Mouse (Mus musculus) midbrain, embryonic 14.5 days (tissue): ENCODE results near the gene Ankar. TPM values are rescaled to one million over a fixed set of nuclear protein-coding genes. Genes with fewer than 3 reads are reported as not detected.

ENCODE experiments used
- ATAC-seq: fragments of 200-750 bp; cut with Nextera tagmentation; 2 replicates; pipeline ENCODE4 v1.8.0; 2017; ENCODE audit warnings: moderate number of reproducible peaks, moderate library complexity; ENCODE audit not compliant: low FRiP score, low TSS enrichment
- DNase-seq: peaks from one replicate; pipeline ENCODE4 v3.0.0-alpha.2; 2015
- H3K27ac ChIP-seq: fragments of 300-500 bp; sonication (generic); replicated peaks from 2 replicates; pipeline ENCODE4 v1.5.1; 2014; ENCODE audit warnings: mild to moderate bottlenecking, low read depth, low read length, moderate library complexity
- H3K27me3 ChIP-seq: fragments of 300-500 bp; sonication (generic); 2 replicates; pipeline ENCODE4 v1.6.1; 2014; ENCODE audit warnings: low read length, control low read depth, mixed read lengths; ENCODE audit not compliant: control insufficient read depth, insufficient read depth
- H3K36me3 ChIP-seq: fragments of 300-500 bp; sonication (generic); 2 replicates; pipeline ENCODE4 v1.6.1; 2014; ENCODE audit warnings: low read length, control low read depth; ENCODE audit not compliant: control insufficient read depth, insufficient read depth
- H3K4me1 ChIP-seq: fragments of 300-500 bp; sonication (generic); 2 replicates; pipeline ENCODE4 v1.6.1; 2014; ENCODE audit warnings: mild to moderate bottlenecking, antibody characterized with exemption, low read length, control low read depth; ENCODE audit not compliant: control insufficient read depth, insufficient read depth
- H3K4me2 ChIP-seq: fragments of 300-500 bp; sonication (generic); 2 replicates; pipeline ENCODE4 v1.6.1; 2014; ENCODE audit warnings: mild to moderate bottlenecking, low read length, moderate library complexity
- H3K4me3 ChIP-seq: fragments of 300-500 bp; sonication (generic); replicated peaks from 2 replicates; pipeline ENCODE4 v1.5.1; 2014; ENCODE audit warnings: low read depth, low read length
- H3K9ac ChIP-seq: fragments of 300-500 bp; sonication (generic); replicated peaks from 2 replicates; pipeline ENCODE4 v1.6.1; 2014; ENCODE audit warnings: mild to moderate bottlenecking, low read length, moderate library complexity
- H3K9me3 ChIP-seq: fragments of 300-500 bp; sonication (generic); 2 replicates; pipeline ENCODE4 v1.6.1; 2016; ENCODE audit warnings: low read length, control low read depth, mixed read lengths; ENCODE audit not compliant: control insufficient read depth
- WGBS: fragments of 180-500 bp; shearing (Covaris S2); extraction: QIAGEN DNeasy Blood & Tissue Kit; methylation state at CpG from one replicate; pipeline ENCODE4 v1.1.7; 2014; 5-methylcytosine and 5-hydroxymethylcytosine counted together
- polyA plus RNA-seq: library from polyadenylated mRNA; unstranded; fragments of >200 nt; fragmentation: Nextera tagmentation; extraction: Ambion mirVana; gene quantifications from 2 replicates; pipeline ENCODE4 v1.2.1, GENCODE M21; 2014

Gene Ankar
- polyA plus RNA-seq, 1 experiment from 2014 or later, result not detected

DNA sequence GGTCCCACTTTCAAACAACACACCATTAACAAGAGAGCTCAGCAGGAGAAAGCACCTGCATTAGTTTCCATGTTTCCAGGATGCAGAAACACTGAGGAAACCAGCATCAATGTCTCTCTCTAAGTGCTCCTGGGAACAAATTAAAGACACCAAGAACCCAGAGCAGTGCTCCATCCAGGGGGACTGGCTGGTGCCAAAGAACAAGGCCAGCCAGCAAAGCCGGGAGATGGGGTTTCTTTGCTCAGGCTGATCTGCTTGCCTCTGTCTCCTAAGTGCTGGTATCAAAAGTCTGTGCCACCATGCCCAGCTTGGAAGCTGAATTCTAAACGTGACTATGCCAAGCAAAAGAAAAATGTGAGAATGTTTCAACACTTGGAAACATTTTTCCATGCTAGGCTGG is 16.0 kb upstream of the Ankar start:
- Histone ChIP-seq H3K36me3 (peaks cover 40% of the 10 kb centered on the region), H3K4me1 (peaks cover 13% of the 10 kb centered on the region), H3K4me2 (no peak overlapping the region), H3K9ac (no peak overlapping the region), H3K27ac (no peak overlapping the region), H3K9me3 (no peaks in the 10 kb centered on the region), H3K4me3 (no peak overlapping the region), H3K27me3 (no peaks in the 10 kb centered on the region)
- ATAC-seq (no peak), DNase-seq (no peak)
- 57% methylated on average over 2 of the region's 2 CpGs for WGBS

DNA sequence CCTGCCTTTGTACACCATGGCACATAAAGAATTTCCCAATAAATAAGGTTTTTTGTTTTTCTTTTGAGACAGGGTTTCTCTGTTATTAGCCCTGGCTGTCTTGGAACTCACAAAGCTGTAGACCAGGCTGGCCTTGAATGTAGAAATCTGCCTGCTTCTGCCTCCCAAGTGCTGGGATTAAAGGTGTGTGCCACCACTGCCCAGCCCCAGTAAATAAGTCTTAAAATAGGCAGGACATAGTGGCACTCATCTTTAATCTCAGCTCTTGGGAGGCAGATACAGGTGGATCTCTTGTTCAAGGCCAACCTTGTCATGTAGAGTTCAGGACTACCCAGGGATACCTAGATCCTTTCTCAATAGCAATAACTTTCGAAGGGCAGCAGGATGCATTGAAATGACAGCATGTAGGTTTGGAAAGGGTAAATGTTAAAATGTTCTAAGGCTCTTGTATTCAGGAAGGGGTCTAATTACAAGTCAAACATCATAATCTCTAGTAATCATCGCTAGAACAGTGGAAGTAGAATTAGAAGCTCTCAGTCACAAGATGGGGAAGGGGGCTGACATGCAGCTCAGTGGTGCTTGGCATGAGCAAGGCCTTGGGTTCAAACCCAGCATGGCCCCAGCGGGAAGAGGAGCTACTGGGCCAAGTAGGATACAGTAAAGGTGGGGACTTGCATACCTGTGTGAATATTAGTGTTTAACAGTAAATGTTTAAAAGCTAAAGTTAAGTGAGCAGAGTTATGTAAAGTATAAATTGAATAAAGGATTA is 15.4 kb upstream of the Ankar start:
- Histone ChIP-seq H3K27me3 (no peaks in the 10 kb centered on the region), H3K4me1 (peaks cover 13% of the 10 kb centered on the region), H3K4me3 (no peak overlapping the region), H3K4me2 (no peak overlapping the region), H3K9ac (no peak overlapping the region), H3K9me3 (no peaks in the 10 kb centered on the region), H3K27ac (no peak overlapping the region), H3K36me3 (peaks cover 40% of the 10 kb centered on the region)
- ATAC-seq (no peak), DNase-seq (no peak)
- WGBS, result 86% methylated on average over 3 of the region's 3 CpGs

DNA sequence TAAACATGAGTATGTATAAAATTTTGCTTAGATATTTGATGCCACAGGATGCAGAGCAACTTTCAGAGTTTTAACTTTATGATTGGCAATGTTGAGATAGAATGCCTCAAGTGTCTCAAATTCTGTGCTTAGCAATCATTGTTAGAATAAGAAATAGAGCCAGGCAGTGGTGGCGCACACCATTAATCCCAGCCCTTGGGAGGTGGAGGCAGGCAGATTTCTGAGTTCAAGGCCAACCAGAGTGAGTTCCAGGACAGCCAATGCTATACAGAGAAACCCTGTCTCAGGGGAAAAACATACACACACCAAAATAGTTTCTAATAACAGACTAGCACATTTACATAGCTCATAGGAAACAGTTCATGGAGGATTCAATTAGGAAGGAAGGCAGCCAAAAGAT is 14.7 kb upstream of the Ankar start:
- peaks cover 13% of the 10 kb centered on the region for H3K4me1 ChIP-seq
- H3K36me3 ChIP-seq, result peaks cover 38% of the 10 kb centered on the region
- H3K9me3 ChIP-seq, result no peaks in the 10 kb centered on the region
- no peak for ATAC-seq
- H3K9ac ChIP-seq, result no peak overlapping the region
- H3K4me3 ChIP-seq, result no peak overlapping the region
- DNase-seq, result no peak
- no peaks in the 10 kb centered on the region for H3K27me3 ChIP-seq
- no peak overlapping the region for H3K4me2 ChIP-seq
- 92% methylated on average over 1 of the region's 1 CpGs for WGBS
- no peak overlapping the region for H3K27ac ChIP-seq

DNA sequence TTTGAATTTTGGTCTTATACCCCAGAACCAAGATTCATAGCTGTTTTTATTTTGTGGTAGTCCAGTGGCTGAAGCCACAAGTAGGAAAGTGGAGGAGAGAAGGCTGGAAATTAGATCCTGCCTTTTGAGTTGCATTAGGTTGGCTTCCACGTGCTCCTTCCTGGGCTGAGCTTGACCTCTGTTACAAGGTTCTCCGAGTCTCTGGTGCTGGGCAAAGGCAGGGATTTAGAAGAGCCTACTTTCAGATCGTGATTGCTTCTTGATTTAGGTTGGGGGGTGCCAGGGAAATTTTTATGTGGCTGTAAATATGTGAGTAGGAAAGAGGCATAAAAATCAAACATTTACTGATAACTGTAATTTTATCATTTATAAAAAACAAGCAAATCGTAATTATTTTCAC is 14.2 kb upstream of the Ankar start:
- DNase-seq (no peak), ATAC-seq (no peak)
- Histone ChIP-seq H3K9ac (no peak overlapping the region), H3K4me1 (peaks cover 13% of the 10 kb centered on the region), H3K36me3 (peaks cover 36% of the 10 kb centered on the region), H3K9me3 (no peaks in the 10 kb centered on the region), H3K27ac (no peak overlapping the region), H3K4me3 (no peak overlapping the region), H3K4me2 (no peak overlapping the region), H3K27me3 (no peaks in the 10 kb centered on the region)
- 77% methylated on average over 4 of the region's 4 CpGs for WGBS

DNA sequence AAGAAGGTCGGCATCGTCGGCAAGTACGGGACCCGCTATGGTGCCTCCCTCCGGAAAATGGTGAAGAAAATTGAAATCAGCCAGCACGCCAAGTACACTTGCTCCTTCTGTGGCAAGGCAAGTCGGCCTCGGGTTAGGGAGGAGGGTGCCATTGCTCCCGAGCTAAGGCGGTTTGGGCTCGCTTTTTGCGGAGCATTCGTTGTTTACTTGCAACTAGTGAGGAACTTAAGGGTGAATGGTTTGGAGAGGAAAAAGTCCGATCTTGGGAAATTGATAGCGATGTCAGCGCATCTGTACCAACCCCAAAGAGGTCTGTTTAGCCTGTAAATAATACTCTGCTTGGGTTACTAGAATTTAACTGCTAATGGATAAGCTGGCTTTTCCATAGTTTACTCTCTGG is 11.3 kb upstream of the Ankar start:
- Histone ChIP-seq H3K4me1 (peaks cover 13% of the 10 kb centered on the region), H3K27ac (peak overlapping the region; percentile 87), H3K27me3 (no peaks in the 10 kb centered on the region), H3K4me2 (peak overlapping the region; percentile 85), H3K36me3 (peaks cover 31% of the 10 kb centered on the region), H3K9me3 (no peaks in the 10 kb centered on the region), H3K4me3 (peak overlapping the region; percentile 70), H3K9ac (peak overlapping the region; percentile 86)
- DNase-seq (peak; percentile 36), ATAC-seq (no peak)
- WGBS, result under 1% methylated on average over 17 of the region's 17 CpGs

DNA sequence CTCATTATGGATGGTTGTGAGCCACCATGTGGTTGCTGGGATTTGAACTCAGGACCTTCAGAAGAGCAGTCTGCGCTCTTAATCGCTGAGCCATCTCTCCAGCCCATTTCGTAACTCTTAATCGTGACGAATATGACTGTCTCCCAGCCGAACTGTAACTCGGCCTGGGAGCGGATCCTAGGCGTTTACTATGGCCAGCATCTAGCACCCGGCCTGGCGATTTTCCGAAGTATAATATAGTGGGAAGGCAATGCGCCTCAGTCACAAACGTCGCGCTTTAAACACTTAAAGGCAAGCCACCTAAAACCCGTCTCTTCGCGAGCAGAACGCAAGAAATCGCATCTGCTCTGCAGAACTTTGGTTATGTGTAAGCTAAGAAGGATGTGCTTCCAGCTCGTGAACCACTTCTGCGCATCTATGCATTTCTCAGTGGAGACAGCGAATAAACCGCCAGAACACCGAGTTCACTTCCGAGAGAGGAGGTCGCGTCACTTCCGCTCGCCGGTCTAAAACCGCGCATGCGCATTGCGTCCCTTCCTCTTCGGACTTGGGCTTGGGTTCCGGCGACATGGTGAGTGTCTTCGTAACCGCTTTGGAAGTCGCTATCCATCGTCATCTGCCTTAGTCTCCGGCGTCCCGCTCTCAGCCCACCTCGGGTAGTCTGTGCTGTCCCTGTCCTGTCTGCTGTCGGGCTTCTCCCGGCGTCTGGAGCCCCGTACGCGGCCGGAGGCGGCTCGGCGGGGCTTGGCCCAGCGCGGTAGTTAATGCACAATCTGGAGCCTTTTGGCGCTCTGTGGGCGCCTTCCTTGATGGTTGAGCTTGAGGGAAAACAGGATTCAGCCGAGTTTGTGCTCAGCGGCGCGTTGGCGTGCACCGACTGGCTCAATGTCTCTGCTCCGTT is 10.6 kb upstream of the Ankar start, which contains the start of gene Rpl37a:
Gene Rpl37a (plus strand): TSS at position 538 of the 901 bp plus-strand sequence.
- DNase-seq, result peak; percentile 99
- H3K27me3 ChIP-seq, result no peaks in the 10 kb centered on the region
- WGBS, result 3% methylated on average over 68 of the region's 68 CpGs
- H3K4me3 ChIP-seq, result peak within 1 kb of the TSS; percentile 70
- H3K9me3 ChIP-seq, result no peaks in the 10 kb centered on the region
- peak within 1 kb of the TSS; percentile 87 for H3K27ac ChIP-seq
- peaks cover 13% of the 10 kb centered on the region for H3K4me1 ChIP-seq
- H3K9ac ChIP-seq, result peak within 1 kb of the TSS; percentile 86
- H3K4me2 ChIP-seq, result peak within 1 kb of the TSS; percentile 85
- peaks cover 31% of the 10 kb centered on the region for H3K36me3 ChIP-seq
- peak; percentile 91 for ATAC-seq

DNA sequence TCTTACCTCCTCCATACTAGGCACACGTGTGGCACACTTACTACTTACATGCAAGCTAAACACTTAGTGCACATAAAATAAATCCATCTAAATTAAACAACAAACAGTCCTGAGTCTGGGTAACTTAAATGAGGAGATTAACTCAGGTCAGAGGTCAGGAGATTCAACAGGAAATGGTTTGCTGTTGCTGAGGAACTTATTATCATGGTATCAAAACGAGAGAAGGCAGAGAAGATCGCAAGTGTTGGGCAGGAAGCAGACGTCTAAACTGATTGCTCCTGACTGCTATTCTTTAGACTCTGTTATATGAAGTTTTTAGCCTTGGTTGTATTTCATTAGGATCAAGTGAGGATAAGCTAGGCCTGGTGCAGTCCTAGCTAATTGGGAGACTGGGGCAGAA is 7.1 kb upstream of the Ankar start:
- ATAC-seq (no peak), DNase-seq (no peak)
- Histone ChIP-seq H3K27ac (no peak overlapping the region), H3K4me2 (no peak overlapping the region), H3K27me3 (no peaks in the 10 kb centered on the region), H3K4me1 (peaks cover 6% of the 10 kb centered on the region), H3K4me3 (no peak overlapping the region), H3K36me3 (no peaks in the 10 kb centered on the region), H3K9me3 (no peaks in the 10 kb centered on the region), H3K9ac (no peak overlapping the region)
- 68% methylated on average over 4 of the region's 4 CpGs for WGBS

DNA sequence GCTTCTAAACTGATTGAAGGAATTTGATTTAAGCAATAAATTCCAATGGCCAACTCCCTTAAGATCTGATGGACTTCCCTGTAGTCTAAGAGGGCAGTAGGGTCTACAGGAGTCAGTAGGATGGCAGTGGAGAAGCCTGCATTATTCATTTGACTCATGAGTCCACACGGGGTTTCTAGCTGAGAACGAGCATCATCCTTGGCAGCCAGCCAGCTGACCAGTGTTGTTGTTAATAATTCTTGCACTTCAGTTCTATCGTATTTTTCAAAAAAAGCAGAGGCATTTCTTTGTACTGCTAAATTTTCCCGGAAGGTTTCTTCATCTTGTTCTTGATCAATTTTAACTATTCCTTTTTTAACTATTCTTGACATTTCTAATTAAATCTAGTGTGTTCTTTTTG is 1.7 kb downstream of the Ankar start:
- Histone ChIP-seq H3K4me2 (no peak overlapping the region), H3K4me3 (no peak overlapping the region), H3K9me3 (no peaks in the 10 kb centered on the region), H3K9ac (no peak overlapping the region), H3K36me3 (no peaks in the 10 kb centered on the region), H3K27me3 (no peaks in the 10 kb centered on the region), H3K27ac (no peak overlapping the region), H3K4me1 (no peaks in the 10 kb centered on the region)
- DNase-seq (peak; percentile 55), ATAC-seq (no peak)
- 59% methylated on average over 4 of the region's 4 CpGs for WGBS
